In genomic region chr3:98093954-98094353, GRCm38 (mm10) we compare ENCODE assay signal across 20 mouse cellular contexts.
DNase-seq lines count a peak whose midpoint lies in the region; ATAC-seq and TF ChIP-seq lines count a peak whose summit lies in the region.
"Had no signal": no experiment of that assay in that cellular context is flagged by ENCODE, and none has a peak within 500 bp of the region (broad histone marks: within the 10 kb centered on the region; RNA-seq: fewer than 3 reads in every experiment).

No protein-coding gene starts in this region.

- no peaks in the 10 kb centered on the region for H3K27me3 ChIP-seq in hindbrain, embryonic 12.5 days
- no peaks in the 10 kb centered on the region for H3K27me3 ChIP-seq in hindbrain, postnatal 0 days (ENCODE audit: insufficient read depth, low read length)
- no peaks in the 10 kb centered on the region for H3K27me3 ChIP-seq in stomach, embryonic 14.5 days (ENCODE audit: control insufficient read depth, insufficient read depth, low read length)
- no peaks in the 10 kb centered on the region for H3K27me3 ChIP-seq in stomach, postnatal 0 days (ENCODE audit: control insufficient read depth, insufficient read depth, low read length)
- H3K27me3 ChIP-seq: embryonic facial prominence, embryonic 15.5 days; hindbrain, embryonic 15.5 days; megakaryocyte, embryonic 14.5 days; Patski had no signal

- H3K27ac ChIP-seq in hindbrain, embryonic 12.5 days = no peak overlapping the region
- H3K27ac ChIP-seq in hindbrain, postnatal 0 days = no peak overlapping the region
- H3K27ac ChIP-seq in stomach, embryonic 14.5 days (ENCODE audit: low read length) = peak overlapping the region; percentile 33; the same call in 1 of the 2 replicates
- no peak overlapping the region for H3K27ac ChIP-seq in stomach, postnatal 0 days (replicated peaks)
- H3K27ac ChIP-seq: hindbrain, embryonic 15.5 days; liver, embryonic 14.5 days had no signal

- ATAC-seq in hindbrain, embryonic 12.5 days (ENCODE audit: low FRiP score) = 0 out of 2 replicates have a peak, but pooled peaks have one; percentile 19
- ATAC-seq in hindbrain, postnatal 0 days = no peak
- ATAC-seq in stomach, embryonic 14.5 days (ENCODE audit: insufficient number of reproducible peaks, insufficient read depth, low FRiP score, low read depth) = no peak
- no peak for ATAC-seq in stomach, postnatal 0 days (ENCODE audit: low FRiP score, low TSS enrichment)
- ATAC-seq: lung, postnatal 0 days; Patski had no signal

- H3K4me2 ChIP-seq in hindbrain, embryonic 12.5 days (replicated peaks) = no peak overlapping the region
- H3K4me2 ChIP-seq in hindbrain, postnatal 0 days (ENCODE audit: low read depth, low read length) = no peak overlapping the region
- no peak overlapping the region for H3K4me2 ChIP-seq in stomach, embryonic 14.5 days (replicated peaks; ENCODE audit: low read depth, low read length)
- no peak overlapping the region for H3K4me2 ChIP-seq in stomach, postnatal 0 days (replicated peaks; ENCODE audit: low read depth)
- H3K4me2 ChIP-seq: embryonic facial prominence, embryonic 15.5 days; hindbrain, embryonic 15.5 days had no signal

- no peak overlapping the region for H3K9ac ChIP-seq in hindbrain, embryonic 12.5 days
- H3K9ac ChIP-seq in hindbrain, postnatal 0 days (replicated peaks; ENCODE audit: low read length) = no peak overlapping the region
- no peak overlapping the region for H3K9ac ChIP-seq in stomach, embryonic 14.5 days (replicated peaks; ENCODE audit: low read depth, low read length)
- H3K9ac ChIP-seq in stomach, postnatal 0 days (ENCODE audit: low read length) = no peak overlapping the region
- H3K9ac ChIP-seq: embryonic facial prominence, embryonic 15.5 days; hindbrain, embryonic 15.5 days; liver, embryonic 14.5 days had no signal

- DNase-seq in heart, adult 11 months = peak; percentile 80
- no peak for DNase-seq in heart, postnatal 36 days
- DNase-seq in hindbrain, postnatal 0 days (ENCODE audit: low spot score) = no peak
- DNase-seq in stomach, postnatal 0 days (ENCODE audit: low spot score) = no peak
- DNase-seq in adipocyte (ENCODE audit: low spot score) = no peak
- no peak for DNase-seq in ovary, postnatal 36 days (ENCODE audit: low spot score)
- DNase-seq: B cell, adult 2 months; cerebellum, postnatal 14 days; gastrocnemius, postnatal 25 days; kidney, adult 9 months; left cerebral cortex, postnatal 4 days; right cerebral cortex, postnatal 25 days had no signal

- no peaks in the 10 kb centered on the region for H3K9me3 ChIP-seq in hindbrain, embryonic 12.5 days (replicated peaks)
- no peaks in the 10 kb centered on the region for H3K9me3 ChIP-seq in hindbrain, postnatal 0 days (ENCODE audit: low read length)
- H3K9me3 ChIP-seq in stomach, embryonic 14.5 days (ENCODE audit: control insufficient read depth, low read depth, low read length) = no peaks in the 10 kb centered on the region
- no peaks in the 10 kb centered on the region for H3K9me3 ChIP-seq in stomach, postnatal 0 days (ENCODE audit: control insufficient read depth, low read length)
- H3K9me3 ChIP-seq: embryonic facial prominence, embryonic 15.5 days; hindbrain, embryonic 15.5 days; megakaryocyte, embryonic 14.5 days had no signal

- no peak overlapping the region for H3K4me3 ChIP-seq in hindbrain, embryonic 12.5 days
- H3K4me3 ChIP-seq in hindbrain, postnatal 0 days (ENCODE audit: low read length) = no peak overlapping the region
- no peak overlapping the region for H3K4me3 ChIP-seq in stomach, embryonic 14.5 days (ENCODE audit: low read depth, low read length)
- H3K4me3 ChIP-seq in stomach, postnatal 0 days (ENCODE audit: low read depth, low read length) = no peak overlapping the region
- H3K4me3 ChIP-seq: embryonic facial prominence, embryonic 15.5 days; hindbrain, embryonic 15.5 days; megakaryocyte, embryonic 14.5 days had no signal

- TF ChIP-seq EP300 in stomach, postnatal 0 days (optimal IDR thresholded peaks at IDR 0.05) = no peak

- TF ChIP-seq CTCF in hindbrain, postnatal 0 days (IDR thresholded peaks at IDR 0.05; ENCODE audit: low read depth) = no peak
- no peak for TF ChIP-seq CTCF in stomach, postnatal 0 days (IDR thresholded peaks at IDR 0.05; ENCODE audit: low read depth)

- 44% methylated on average over 5 of the region's 5 CpGs for WGBS in hindbrain, embryonic 12.5 days
- WGBS in hindbrain, postnatal 0 days = 37% methylated on average over 5 of the region's 5 CpGs
- 68% methylated on average over 5 of the region's 5 CpGs for WGBS in stomach, embryonic 14.5 days
- 74% methylated on average over 5 of the region's 5 CpGs for WGBS in stomach, postnatal 0 days

- intact Hi-C loops in heart, postnatal 36 days (cut with DNase I) = no loop called here

- peaks cover 9% of the 10 kb centered on the region; the same call in 1 of the 2 replicates for H3K36me3 ChIP-seq in hindbrain, embryonic 12.5 days
- H3K36me3 ChIP-seq in hindbrain, postnatal 0 days (ENCODE audit: insufficient read depth, low read length) = no peaks in the 10 kb centered on the region
- H3K36me3 ChIP-seq in stomach, embryonic 14.5 days (ENCODE audit: control insufficient read depth, insufficient read depth, low read length) = peaks cover 20% of the 10 kb centered on the region
- peaks cover 3% of the 10 kb centered on the region for H3K36me3 ChIP-seq in stomach, postnatal 0 days (ENCODE audit: control insufficient read depth, insufficient read depth, low read length)
- H3K36me3 ChIP-seq: hindbrain, embryonic 15.5 days had no signal

- H3K4me1 ChIP-seq in hindbrain, embryonic 12.5 days = peaks cover 18% of the 10 kb centered on the region
- no peaks in the 10 kb centered on the region; the same call in 1 of the 2 replicates for H3K4me1 ChIP-seq in hindbrain, postnatal 0 days (ENCODE audit: insufficient read depth, low read length)
- H3K4me1 ChIP-seq in stomach, embryonic 14.5 days (ENCODE audit: control insufficient read depth, insufficient read depth, low read length) = peaks cover 35% of the 10 kb centered on the region
- H3K4me1 ChIP-seq in stomach, postnatal 0 days (replicated peaks; ENCODE audit: control insufficient read depth, insufficient read depth) = no peaks in the 10 kb centered on the region
